Mouse (Mus musculus) ZHBTc4 (cell line): ENCODE measurements at regions not wholly inside any gene's neighbourhood (a gene's known extent, or its start where the extent isn't known, plus 50 kb on each side); places are given as distances from the start of the nearest gene placed in this dataset.
A peak's percentile ranks its signal among the peaks of the same experiment; 100 is the strongest.

Experiments used
- DNase-seq: peaks from one replicate; pipeline ENCODE4 v3.0.0-alpha.2; 2011; ENCODE audit warnings: low read depth, low spot score

DNA sequence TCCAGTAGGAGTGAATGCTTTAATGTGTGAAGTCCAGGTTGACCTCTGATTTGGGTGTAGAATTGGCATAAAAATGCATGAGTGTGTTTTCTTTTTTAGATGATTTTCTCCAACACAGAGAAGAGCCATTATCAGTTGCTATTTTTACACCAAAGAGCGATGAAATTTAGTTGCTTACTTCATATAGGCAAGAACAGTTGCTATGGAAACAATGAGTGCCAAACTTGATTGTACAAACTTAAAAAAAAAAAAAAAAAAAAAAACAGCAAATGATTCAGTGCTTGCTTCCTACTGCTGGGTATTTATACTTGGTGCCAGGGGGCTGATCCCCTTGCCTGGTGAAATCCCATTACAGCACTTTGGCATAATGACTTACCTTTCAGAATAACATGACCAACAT, 268.0 kb downstream of the Sec23a start:
- DNase-seq, result no peak

GRCm38 (mm10) chr12:58728094-58728493, 283.7 kb downstream of the Sec23a start:
- no peak for DNase-seq

- no peak for DNase-seq
Observed at GRCm38 (mm10) chr12:58727547-58727946, 284.3 kb downstream of the Sec23a start.

DNA sequence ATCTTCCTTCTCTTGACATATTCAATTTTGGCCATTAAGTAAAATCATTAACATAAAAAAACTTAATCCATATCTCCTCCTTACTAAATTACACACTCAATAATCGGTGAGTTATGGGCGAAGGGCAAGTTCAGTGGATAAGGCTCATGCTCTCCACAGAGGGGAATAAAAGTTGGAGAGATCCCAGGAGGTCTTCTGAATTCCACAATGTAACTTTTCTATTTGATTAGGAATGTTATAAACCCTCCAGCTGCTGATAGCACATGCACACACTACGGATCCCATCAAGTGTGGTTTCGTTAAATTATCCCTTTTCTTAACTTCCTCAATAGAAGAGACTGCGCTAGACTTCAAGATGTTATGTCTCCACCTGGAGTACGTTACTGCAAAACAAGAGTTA, 293.9 kb downstream of the Sec23a start:
- DNase-seq, result no peak

DNA sequence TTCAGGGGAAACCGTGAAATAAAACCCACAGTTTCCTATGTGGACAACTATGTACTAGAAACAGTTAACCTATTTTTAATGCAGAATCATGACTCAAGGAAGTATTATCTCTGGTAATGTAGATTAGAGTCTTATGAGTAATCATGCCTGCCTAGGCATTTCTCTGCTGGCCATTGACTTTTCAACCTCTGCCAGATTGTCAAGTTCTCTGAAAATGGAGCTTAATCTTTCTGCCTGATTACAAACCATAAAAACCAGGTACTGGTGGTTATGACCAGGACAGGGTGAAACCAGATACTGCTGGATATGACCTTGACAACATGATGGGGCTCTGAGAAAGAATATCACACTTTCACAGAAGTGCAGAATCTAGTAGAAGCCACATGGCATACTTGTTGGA, 297.6 kb downstream of the Sec23a start:
- no peak for DNase-seq

- DNase-seq, result no peak
Observed at GRCm38 (mm10) chr12:58695680-58696079, 316.1 kb downstream of the Sec23a start.

- no peak for DNase-seq
Observed at GRCm38 (mm10) chr12:58669914-58670635, 341.7 kb downstream of the Sec23a start.

- no peak for DNase-seq
Observed at GRCm38 (mm10) chr12:58654530-58655056, 357.2 kb downstream of the Sec23a start.

GRCm38 (mm10) chr12:58653751-58654150, 358.1 kb downstream of the Sec23a start:
- no peak for DNase-seq

DNA sequence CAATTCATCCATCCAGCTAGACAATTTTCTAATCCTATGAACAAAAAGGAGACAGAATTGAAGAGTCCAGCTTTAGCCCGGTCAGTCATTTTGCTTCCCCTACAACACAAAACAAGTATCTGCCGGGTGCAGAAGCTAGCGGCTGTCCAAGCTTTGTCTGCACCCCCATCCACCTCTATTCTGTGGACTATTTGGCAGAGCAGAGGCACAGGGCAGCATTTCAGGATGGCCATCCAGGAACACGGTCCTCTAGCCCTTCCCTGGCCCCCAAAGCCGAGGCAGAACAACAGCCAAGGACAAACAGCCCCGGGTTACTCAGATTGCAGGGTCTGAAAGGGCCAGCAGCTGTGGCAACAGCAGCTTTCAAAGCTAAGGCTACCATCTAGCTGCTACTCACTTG, 358.6 kb downstream of the Sec23a start:
- no peak for DNase-seq

GRCm38 (mm10) chr12:58652701-58653100, 359.1 kb downstream of the Sec23a start:
- DNase-seq, result no peak

DNA sequence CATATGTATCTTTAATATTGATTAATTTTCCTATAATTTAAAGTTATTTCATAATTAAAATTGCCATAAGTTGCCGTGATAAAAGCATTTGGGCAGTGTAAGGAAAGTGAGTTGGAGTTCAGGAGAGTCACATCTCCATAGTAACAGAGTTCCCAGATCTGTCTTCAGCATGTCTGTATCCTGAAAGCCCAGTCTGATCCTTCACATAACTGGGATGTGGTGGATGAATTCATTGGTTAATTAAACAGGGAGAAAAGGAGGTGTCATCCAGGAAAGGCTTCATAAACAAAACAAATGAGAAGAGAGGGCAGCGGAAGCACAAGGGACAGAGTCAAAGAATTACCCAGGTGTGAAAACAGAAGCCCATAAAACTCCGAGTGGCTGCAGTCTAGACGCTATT, 363.5 kb downstream of the Sec23a start:
- DNase-seq, result peak; percentile 16

DNA sequence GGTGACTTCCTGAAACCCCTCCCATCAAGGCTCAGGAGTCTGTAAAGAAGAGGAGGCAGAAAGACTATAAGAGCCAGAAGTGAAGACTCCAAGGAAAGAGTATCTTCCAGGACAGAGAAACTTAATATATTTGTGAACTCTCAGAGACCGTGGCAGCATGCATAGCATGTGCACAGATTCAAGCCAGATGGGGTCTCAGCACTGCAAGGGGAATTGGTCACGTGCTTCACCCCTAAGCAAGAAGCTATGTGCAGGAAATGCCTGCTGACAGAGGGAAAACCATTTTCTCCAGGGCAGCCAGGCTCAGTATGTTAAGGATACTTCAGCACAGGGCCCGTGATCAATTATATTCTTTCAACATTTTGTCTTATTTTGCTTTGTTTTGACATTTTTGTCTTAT, 368.0 kb downstream of the Sec23a start:
- DNase-seq, result no peak

- no peak for DNase-seq
Observed at GRCm38 (mm10) chr12:58639478-58639877, 370.4 kb upstream of the Clec14a start.

- peak; percentile 9 for DNase-seq
Observed at GRCm38 (mm10) chr12:58638260-58638659, 369.2 kb upstream of the Clec14a start.

- DNase-seq, result no peak
Observed at GRCm38 (mm10) chr12:58632529-58632928, 363.4 kb upstream of the Clec14a start.

DNA sequence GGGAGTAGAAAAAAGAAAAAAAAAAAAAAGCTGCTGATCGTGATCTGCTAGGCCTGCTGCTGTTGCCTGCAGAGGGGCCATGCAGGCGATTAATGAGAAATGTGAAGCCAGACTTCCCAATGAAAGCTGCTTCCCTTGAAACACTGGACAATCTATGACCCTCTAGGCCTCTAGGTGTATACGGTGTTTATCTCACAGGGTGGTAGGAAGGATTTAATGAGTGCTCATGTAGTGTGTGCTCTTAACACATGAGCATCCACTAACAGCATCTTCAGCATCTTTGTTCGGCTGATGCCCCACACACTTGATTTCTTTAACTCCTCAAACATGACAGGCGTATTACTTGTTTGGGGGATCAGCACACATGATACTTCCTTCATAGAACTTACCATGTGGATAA, 359.7 kb upstream of the Clec14a start:
- no peak for DNase-seq

GRCm38 (mm10) chr12:58625144-58625543, 356.1 kb upstream of the Clec14a start:
- no peak for DNase-seq

DNA sequence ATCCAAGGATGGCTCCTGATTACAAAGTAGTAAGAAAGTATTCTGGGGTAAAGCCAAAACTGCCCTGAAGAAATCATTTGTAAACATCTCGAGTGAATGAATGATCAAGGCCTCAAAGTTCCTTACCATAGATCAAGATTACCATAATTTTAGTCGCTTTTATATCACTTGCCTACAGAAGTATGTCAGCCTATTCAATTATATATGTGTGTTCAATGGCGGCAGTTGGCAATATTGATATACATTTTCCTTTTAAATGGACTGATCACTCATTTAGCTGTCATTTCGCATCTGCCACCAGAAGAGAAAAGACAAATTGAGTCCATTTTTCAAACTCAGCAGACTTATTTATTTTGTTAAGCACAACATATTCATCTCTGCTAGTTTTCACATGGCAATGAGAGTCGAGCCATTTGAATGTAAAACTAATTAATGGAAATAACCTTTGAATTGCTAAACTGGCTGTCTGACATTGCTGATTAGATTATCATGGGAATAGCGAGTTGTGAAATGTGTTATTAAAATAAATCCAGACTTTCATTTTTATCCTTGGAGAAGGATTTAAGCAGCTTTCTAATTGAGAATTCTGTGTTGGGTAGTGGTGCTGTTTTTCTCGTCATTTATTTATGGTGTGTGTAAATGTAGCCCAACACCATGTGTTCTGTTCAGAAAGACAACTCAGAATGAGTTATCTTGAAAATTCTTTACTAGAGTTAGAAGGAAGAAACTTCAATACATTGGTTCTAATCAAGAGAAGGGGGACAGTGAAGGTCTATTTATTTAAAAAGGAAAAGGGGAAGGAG, 350.6 kb upstream of the Clec14a start:
- DNase-seq, result no peak

DNA sequence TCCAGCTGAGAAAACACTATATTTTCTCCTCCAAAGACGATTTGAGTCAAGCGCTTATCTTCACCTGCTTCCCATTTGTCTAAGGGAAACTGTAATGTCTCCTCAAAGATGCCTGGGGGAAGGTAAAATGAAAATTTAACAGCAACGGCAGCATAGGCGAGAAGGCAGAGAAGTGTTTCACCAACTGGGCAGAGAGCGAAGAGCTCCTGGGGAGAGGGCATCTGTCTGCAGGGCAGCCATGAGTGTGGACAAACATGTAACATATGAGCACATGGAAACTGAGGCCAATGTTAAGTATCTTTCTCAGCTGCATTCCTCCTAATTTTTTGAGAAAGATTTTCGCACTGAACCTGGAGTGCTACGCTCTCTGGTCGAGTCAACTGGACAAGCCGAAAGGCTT, 325.7 kb upstream of the Clec14a start:
- no peak for DNase-seq

GRCm38 (mm10) chr12:58591480-58591829, 322.4 kb upstream of the Clec14a start:
- no peak for DNase-seq

- no peak for DNase-seq
Observed at GRCm38 (mm10) chr12:58590547-58591479, 321.7 kb upstream of the Clec14a start.
